Mouse (Mus musculus): ENCODE measurements at regions not wholly inside any gene's neighbourhood (a gene's known extent, or its start where the extent isn't known, plus 50 kb on each side); places are given as distances from the start of the nearest gene placed in this dataset.

GRCm38 (mm10) chr3:16369629-16370028, 363.4 kb upstream of the Gm5150 start:
- H3K4me3 ChIP-seq (replicated peaks; ENCODE audit: extremely low read depth, low read depth, low read length), result no peak overlapping the region
- TF ChIP-seq CTCF (IDR thresholded peaks at IDR 0.05; ENCODE audit: insufficient read depth, low read length) (no peak), POLR2A (IDR thresholded peaks at IDR 0.05; ENCODE audit: borderline replicate concordance, extremely low read depth, low read depth, low read length) (no peak)
- no peaks in the 10 kb centered on the region for H3K4me1 ChIP-seq (ENCODE audit: control insufficient read depth, insufficient read depth, low read length)
- 77% methylated on average over 1 of the region's 1 CpGs for WGBS
- no peak for DNase-seq

DNA sequence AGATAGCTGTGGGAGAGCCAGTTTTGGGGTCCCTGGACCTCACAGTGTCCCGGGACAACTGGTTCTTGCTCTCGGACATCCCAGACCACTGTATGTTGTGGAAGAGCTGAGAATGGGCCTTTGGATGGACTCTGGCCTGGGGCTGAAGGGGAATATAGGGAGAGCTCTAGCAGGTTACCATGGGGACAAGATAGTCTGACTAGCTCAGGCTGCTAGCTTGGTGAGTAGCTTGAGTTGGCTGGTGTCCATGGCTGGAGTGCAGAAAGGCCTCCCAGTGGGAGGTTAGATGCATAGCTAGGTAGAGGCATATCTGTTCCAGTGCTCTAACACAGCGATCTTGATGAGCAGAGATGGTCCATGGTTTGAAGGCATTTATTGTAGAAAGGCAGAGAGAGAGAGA, 356.9 kb upstream of the Gm5150 start:
- TF ChIP-seq CTCF (IDR thresholded peaks at IDR 0.05; ENCODE audit: insufficient read depth, low read length) (no peak), POLR2A (IDR thresholded peaks at IDR 0.05; ENCODE audit: borderline replicate concordance, extremely low read depth, low read depth, low read length) (no peak)
- 76% methylated on average over 3 of the region's 3 CpGs for WGBS
- no peaks in the 10 kb centered on the region for H3K4me1 ChIP-seq (ENCODE audit: control insufficient read depth, insufficient read depth, low read length)
- DNase-seq, result no peak
- no peak overlapping the region for H3K4me3 ChIP-seq (replicated peaks; ENCODE audit: extremely low read depth, low read depth, low read length)

GRCm38 (mm10) chr3:16358999-16359398, 352.8 kb upstream of the Gm5150 start:
- Histone ChIP-seq H3K4me1 (ENCODE audit: control insufficient read depth, insufficient read depth, low read length) (no peaks in the 10 kb centered on the region), H3K4me3 (replicated peaks; ENCODE audit: extremely low read depth, low read depth, low read length) (no peak overlapping the region)
- no peak for TF ChIP-seq POLR2A (IDR thresholded peaks at IDR 0.05; ENCODE audit: borderline replicate concordance, extremely low read depth, low read depth, low read length)
- TF ChIP-seq CTCF (IDR thresholded peaks at IDR 0.05; ENCODE audit: insufficient read depth, low read length), result no peak
- no peak for DNase-seq

GRCm38 (mm10) chr3:16330750-16331149, 324.5 kb upstream of the Gm5150 start:
- Histone ChIP-seq H3K4me1 (ENCODE audit: control insufficient read depth, insufficient read depth, low read length) (no peaks in the 10 kb centered on the region), H3K4me3 (replicated peaks; ENCODE audit: extremely low read depth, low read depth, low read length) (no peak overlapping the region)
- DNase-seq, result no peak
- no peak for TF ChIP-seq POLR2A (IDR thresholded peaks at IDR 0.05; ENCODE audit: borderline replicate concordance, extremely low read depth, low read depth, low read length)

- 29% methylated on average over 3 of the region's 3 CpGs for WGBS
- DNase-seq, result no peak
- H3K4me3 ChIP-seq (replicated peaks; ENCODE audit: extremely low read depth, low read depth, low read length), result no peak overlapping the region
- H3K4me1 ChIP-seq (ENCODE audit: control insufficient read depth, insufficient read depth, low read length), result no peaks in the 10 kb centered on the region
- TF ChIP-seq POLR2A (IDR thresholded peaks at IDR 0.05; ENCODE audit: borderline replicate concordance, extremely low read depth, low read depth, low read length), result no peak
- TF ChIP-seq CTCF (IDR thresholded peaks at IDR 0.05; ENCODE audit: insufficient read depth, low read length), result 0 out of 2 replicates have a peak, but pooled peaks have one; percentile 2
These were observed 304.6 kb upstream of the Gm5150 start for GRCm38 (mm10) chr3:16310834-16311233.

DNA sequence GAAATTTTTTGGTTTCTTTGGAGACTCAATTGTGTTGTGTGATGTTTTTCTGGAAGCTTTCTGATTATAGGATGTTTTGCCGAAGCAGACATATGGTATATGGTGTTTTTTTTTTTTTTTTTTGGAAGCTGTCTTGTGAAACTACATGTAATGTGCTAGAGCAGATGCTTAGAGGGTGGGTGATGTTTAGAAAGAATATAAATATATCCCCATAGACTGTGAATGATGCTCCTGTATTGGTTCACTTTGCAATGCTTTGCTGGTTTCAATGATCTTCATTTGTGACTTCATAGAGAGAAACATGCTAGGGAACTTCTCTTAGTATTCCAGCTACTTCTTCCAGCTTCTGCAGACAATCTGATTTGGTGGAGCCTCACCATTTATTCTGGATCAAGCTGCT, 271.2 kb upstream of the Gm5150 start:
- no peak overlapping the region for H3K4me3 ChIP-seq (replicated peaks; ENCODE audit: extremely low read depth, low read depth, low read length)
- DNase-seq, result no peak
- WGBS, result 87% methylated on average over 1 of the region's 1 CpGs
- TF ChIP-seq POLR2A (IDR thresholded peaks at IDR 0.05; ENCODE audit: borderline replicate concordance, extremely low read depth, low read depth, low read length) (no peak), CTCF (IDR thresholded peaks at IDR 0.05; ENCODE audit: insufficient read depth, low read length) (no peak)
- H3K4me1 ChIP-seq (ENCODE audit: control insufficient read depth, insufficient read depth, low read length), result no peaks in the 10 kb centered on the region

All from lung, adult 2 months (tissue).